Mouse (Mus musculus) limb, embryonic 14.5 days (tissue): ENCODE data around the gene Mfap3. TPM values are rescaled to one million over a fixed set of nuclear protein-coding genes. Genes with fewer than 3 reads are reported as not detected.

ENCODE experiments used
- ATAC-seq: fragments of 200-750 bp; cut with Nextera tagmentation; 2 replicates; pipeline ENCODE4 v1.8.0; 2017; ENCODE audit warnings: low read depth, moderate number of reproducible peaks, moderate TSS enrichment; ENCODE audit not compliant: low FRiP score
- DNase-seq: peaks from one replicate; pipeline ENCODE4 v3.0.0-alpha.2; 2015; ENCODE audit warnings: low spot score
- H3K27ac ChIP-seq: fragments of 300-500 bp; sonication (generic); replicated peaks from 2 replicates; pipeline ENCODE4 v1.5.1; 2014; ENCODE audit warnings: low read depth, mild to moderate bottlenecking, low read length, moderate library complexity, mixed read lengths
- H3K27me3 ChIP-seq: fragments of 300-500 bp; sonication (generic); 2 replicates; pipeline ENCODE4 v1.6.1; 2014; ENCODE audit warnings: low read length, mixed read lengths; ENCODE audit not compliant: control insufficient read depth, insufficient read depth
- H3K36me3 ChIP-seq: fragments of 300-500 bp; sonication (generic); 2 replicates; pipeline ENCODE4 v1.6.1; 2014; ENCODE audit warnings: mild to moderate bottlenecking, low read length, moderate library complexity, mixed read lengths; ENCODE audit not compliant: control insufficient read depth, insufficient read depth
- H3K4me1 ChIP-seq: fragments of 300-500 bp; sonication (generic); 2 replicates; pipeline ENCODE4 v1.6.1; 2014; ENCODE audit warnings: antibody characterized with exemption, low read length, mixed read lengths; ENCODE audit not compliant: control insufficient read depth, insufficient read depth
- H3K4me2 ChIP-seq: fragments of 300-500 bp; sonication (generic); replicated peaks from 2 replicates; pipeline ENCODE4 v1.6.1; 2014; ENCODE audit warnings: low read depth, mild to moderate bottlenecking, low read length, moderate library complexity; ENCODE audit not compliant: severe bottlenecking
- H3K4me3 ChIP-seq: fragments of 300-500 bp; sonication (generic); replicated peaks from 2 replicates; pipeline ENCODE4 v1.5.1; 2014; ENCODE audit warnings: low read length
- H3K9ac ChIP-seq: fragments of 300-500 bp; sonication (generic); 2 replicates; pipeline ENCODE4 v1.6.1; 2014; ENCODE audit warnings: mild to moderate bottlenecking, low read depth, low read length, moderate library complexity; ENCODE audit not compliant: severe bottlenecking
- H3K9me3 ChIP-seq: fragments of 300-500 bp; sonication (generic); 2 replicates; pipeline ENCODE4 v1.6.1; 2016; ENCODE audit warnings: low read length; ENCODE audit not compliant: control insufficient read depth
- POLR2A ChIP-seq: fragments of 200-500 bp; IDR thresholded peaks from 2 replicates; pipeline ENCODE4 v1.8.0; 2012; ENCODE audit warnings: inconsistent platforms, mild to moderate bottlenecking, moderate library complexity, borderline replicate concordance; ENCODE audit not compliant: insufficient read depth, insufficient read length; ENCODE audit errors: extremely low read depth
- WGBS: fragments of 180-500 bp; shearing (Covaris S2); extraction: QIAGEN DNeasy Blood & Tissue Kit; methylation state at CpG from one replicate; pipeline ENCODE4 v1.1.7; 2014; 5-methylcytosine and 5-hydroxymethylcytosine counted together
- polyA plus RNA-seq, 2 experiments: library from polyadenylated mRNA; depleted of rRNA in 1 of 2; stranded (reverse) in 1 of 2; unstranded in 1 of 2; fragments of >200 nt; fragmentation: Nextera tagmentation in 1 of 2; extraction: Ambion mirVana in 1 of 2; gene quantifications; 2 replicates each; pipeline versions ENCODE4 v1.2.1 to v1.2.3; 2012 to 2014

The Mfap3 gene
- polyA plus RNA-seq, 2 experiments: 26.0 to 46.5 TPM

GRCm38 (mm10) chr11:57519304-57519703 is 840 bp downstream of the Mfap3 start:
- peaks cover 16% of the 10 kb centered on the region for H3K36me3 ChIP-seq
- H3K4me1 ChIP-seq: peaks cover 7% of the 10 kb centered on the region; the same call in 1 of the 2 replicates
- no peaks in the 10 kb centered on the region for H3K27me3 ChIP-seq
- no peak for TF ChIP-seq POLR2A
- WGBS: 69% methylated on average over 5 of the region's 5 CpGs
- peak overlapping the region; percentile 89 for H3K4me3 ChIP-seq
- ATAC-seq (no peak), DNase-seq (no peak)
- H3K27ac ChIP-seq: no peak overlapping the region
- peak overlapping the region; percentile 53 for H3K4me2 ChIP-seq
- peak overlapping the region; percentile 84; the same call in 1 of the 2 replicates for H3K9ac ChIP-seq
- H3K9me3 ChIP-seq: no peaks in the 10 kb centered on the region

- Histone ChIP-seq H3K27me3 (no peaks in the 10 kb centered on the region), H3K4me1 (peaks cover 7% of the 10 kb centered on the region; the same call in 1 of the 2 replicates), H3K27ac (no peak overlapping the region), H3K9ac (no peak overlapping the region), H3K9me3 (no peaks in the 10 kb centered on the region), H3K4me2 (no peak overlapping the region), H3K4me3 (no peak overlapping the region), H3K36me3 (peaks cover 16% of the 10 kb centered on the region)
- ATAC-seq (no peak), DNase-seq (no peak)
- over 99% methylated on average over 3 of the region's 3 CpGs for WGBS
- no peak for TF ChIP-seq POLR2A
Observed at GRCm38 (mm10) chr11:57521206-57521605, 2.7 kb downstream of the Mfap3 start.

- H3K36me3 ChIP-seq: peaks cover 16% of the 10 kb centered on the region
- no peaks in the 10 kb centered on the region for H3K27me3 ChIP-seq
- 90% methylated on average over 7 of the region's 7 CpGs for WGBS
- no peak overlapping the region for H3K4me2 ChIP-seq
- no peak overlapping the region for H3K9ac ChIP-seq
- no peak overlapping the region for H3K27ac ChIP-seq
- no peak for TF ChIP-seq POLR2A
- H3K4me1 ChIP-seq: peaks cover 7% of the 10 kb centered on the region; the same call in 1 of the 2 replicates
- DNase-seq: no peak
- no peaks in the 10 kb centered on the region for H3K9me3 ChIP-seq
- H3K4me3 ChIP-seq: no peak overlapping the region
- ATAC-seq: no peak
Observed at GRCm38 (mm10) chr11:57522046-57522445, 3.6 kb downstream of the Mfap3 start.

GRCm38 (mm10) chr11:57523418-57523817 is 5.0 kb downstream of the Mfap3 start:
- 93% methylated on average over 3 of the region's 3 CpGs for WGBS
- no peak for TF ChIP-seq POLR2A

GRCm38 (mm10) chr11:57524597-57524996 is 6.1 kb downstream of the Mfap3 start:
- Histone ChIP-seq H3K9ac (no peak overlapping the region), H3K36me3 (peaks cover 34% of the 10 kb centered on the region), H3K9me3 (no peaks in the 10 kb centered on the region), H3K4me2 (no peak overlapping the region), H3K4me1 (no peaks in the 10 kb centered on the region), H3K4me3 (no peak overlapping the region), H3K27me3 (no peaks in the 10 kb centered on the region), H3K27ac (no peak overlapping the region)
- ATAC-seq: no peak
- DNase-seq: no peak
- TF ChIP-seq POLR2A: no peak

More at GRCm38 (mm10) chr11:57523418-57523817, 5.0 kb downstream of the Mfap3 start:
- Histone ChIP-seq H3K27me3 (no peaks in the 10 kb centered on the region), H3K27ac (no peak overlapping the region), H3K4me2 (no peak overlapping the region), H3K4me3 (no peak overlapping the region), H3K9ac (no peak overlapping the region), H3K4me1 (peaks cover 4% of the 10 kb centered on the region; the same call in 1 of the 2 replicates), H3K36me3 (peaks cover 23% of the 10 kb centered on the region), H3K9me3 (no peaks in the 10 kb centered on the region)
- DNase-seq (no peak), ATAC-seq (no peak)

GRCm38 (mm10) chr11:57525900-57526299 is 7.4 kb downstream of the Mfap3 start:
- 85% methylated on average over 3 of the region's 3 CpGs for WGBS
- Histone ChIP-seq H3K9ac (no peak overlapping the region), H3K36me3 (peaks cover 41% of the 10 kb centered on the region), H3K4me3 (no peak overlapping the region), H3K27ac (no peak overlapping the region), H3K9me3 (no peaks in the 10 kb centered on the region), H3K27me3 (no peaks in the 10 kb centered on the region), H3K4me1 (no peaks in the 10 kb centered on the region), H3K4me2 (no peak overlapping the region)
- DNase-seq: no peak
- ATAC-seq: no peak
- TF ChIP-seq POLR2A: no peak
